Mouse (Mus musculus) gastrocnemius, postnatal 4 days (tissue): ENCODE results near the gene Psap. TPM values are rescaled to one million over a fixed set of nuclear protein-coding genes. Genes with fewer than 3 reads are reported as not detected.

ENCODE experiments used
- DNase-seq, 2 experiments: peaks; one replicate each; pipeline ENCODE4 v3.0.0; 2021 to 2022; ENCODE audit warnings: low spot score in 2 of 2, mixed read lengths in 2 of 2
- total RNA-seq, 2 experiments: library from RNA; stranded (reverse); gene quantifications; 2 replicates each; pipeline ENCODE4 v1.2.3; 2021

Gene Psap
- total RNA-seq, 2 experiments from 2014 or later: 457 to 468 TPM

DNA sequence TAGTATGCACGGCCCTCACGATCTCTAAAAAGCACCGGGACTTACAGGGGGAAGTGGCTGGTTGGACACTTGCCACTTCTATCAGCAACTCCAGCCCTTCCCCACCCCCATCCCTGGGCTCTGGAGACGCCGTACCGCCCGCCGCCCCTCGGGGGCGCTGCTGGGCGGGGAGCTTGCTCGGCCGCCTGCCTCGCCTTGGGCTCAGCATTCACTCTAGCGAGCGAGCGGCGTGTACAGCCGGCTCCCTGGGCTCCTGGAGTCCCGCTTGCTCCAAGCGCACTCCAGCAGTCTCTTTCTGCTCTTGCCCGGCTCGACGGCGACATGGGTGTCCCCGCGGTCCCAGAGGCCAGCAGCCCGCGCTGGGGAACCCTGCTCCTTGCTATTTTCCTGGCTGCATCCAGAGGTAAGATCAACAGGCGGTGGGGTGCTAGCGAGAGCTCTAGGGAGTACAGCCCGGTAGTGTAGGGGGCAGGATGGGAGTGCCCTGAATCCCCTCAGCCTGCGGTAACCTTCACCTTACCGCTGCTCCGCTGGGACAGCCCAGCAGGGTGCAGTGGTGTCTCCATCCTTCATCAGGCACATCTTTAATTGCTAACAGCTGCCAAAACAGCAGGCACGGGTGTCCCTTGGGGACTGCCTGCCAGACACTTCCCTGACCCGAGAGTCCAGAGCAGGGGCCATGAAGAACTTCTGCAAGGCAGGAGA, 69.4 kb downstream of the Psap start, which contains the start of gene Vsir:
Gene Vsir (plus strand): TSS at position 151 of the 705 bp plus-strand sequence.
- DNase-seq: peak; percentile 78 to 84

DNA sequence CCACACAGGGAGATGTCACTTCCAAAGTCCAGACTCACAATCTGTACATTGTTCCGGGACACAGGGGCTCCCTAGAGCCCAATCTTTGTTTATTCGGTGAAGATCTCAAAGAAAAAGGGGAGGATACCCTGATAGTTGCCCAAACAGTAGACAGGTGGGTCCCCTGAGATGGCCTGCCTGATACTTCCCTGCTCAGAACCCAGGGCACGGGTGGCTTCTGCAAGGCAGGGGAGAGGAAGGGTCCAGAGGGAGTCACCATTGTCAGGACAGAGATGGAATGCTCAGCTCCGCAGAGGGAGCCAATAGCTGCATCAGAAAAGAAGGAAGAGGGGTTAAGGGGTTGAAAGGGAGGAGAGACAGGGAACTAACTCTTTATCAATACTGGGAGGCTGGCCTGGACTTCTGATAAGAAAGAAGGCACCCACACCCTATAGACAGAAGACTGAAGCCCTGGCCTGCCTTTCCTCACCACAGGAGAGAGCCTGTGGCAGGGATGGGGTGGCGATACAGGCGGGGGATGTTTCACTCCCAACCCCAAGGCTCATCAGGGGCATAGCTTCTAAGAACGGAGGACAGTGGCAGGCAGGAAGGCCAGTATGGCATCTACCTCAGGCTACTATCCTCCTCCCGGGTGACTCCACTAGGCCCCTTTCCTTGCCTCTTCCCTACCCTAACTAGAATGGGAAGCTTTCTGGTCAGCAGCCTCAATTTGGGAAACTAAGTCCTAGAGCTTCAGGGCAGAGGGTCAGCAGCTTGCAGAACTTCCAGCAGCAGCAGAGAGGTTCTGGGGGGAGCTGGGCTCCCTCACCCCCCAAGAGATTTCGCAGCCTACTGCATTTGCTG, 70.6 kb downstream of the Psap start:
- no peak for DNase-seq

DNA sequence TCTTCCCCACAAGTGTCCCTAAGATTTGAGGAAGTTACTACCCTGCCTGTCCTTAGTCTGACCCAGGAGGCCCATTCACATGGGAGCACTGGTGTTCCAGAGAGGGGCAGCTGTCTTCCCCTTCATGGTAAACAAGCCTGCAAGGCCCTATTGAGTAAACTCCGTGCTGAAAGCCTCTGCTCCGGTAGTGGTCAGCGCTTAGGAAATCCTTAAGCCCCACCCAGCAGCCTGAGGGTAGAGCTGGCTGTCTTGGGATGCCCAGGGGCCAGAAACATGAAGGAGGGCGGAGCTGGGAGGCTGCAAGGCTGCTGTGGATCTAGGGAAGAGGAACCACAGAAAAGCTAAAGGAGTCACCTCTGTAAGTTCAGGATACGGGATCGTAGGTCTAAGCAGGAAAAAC, 71.6 kb downstream of the Psap start:
- DNase-seq: no peak

DNA sequence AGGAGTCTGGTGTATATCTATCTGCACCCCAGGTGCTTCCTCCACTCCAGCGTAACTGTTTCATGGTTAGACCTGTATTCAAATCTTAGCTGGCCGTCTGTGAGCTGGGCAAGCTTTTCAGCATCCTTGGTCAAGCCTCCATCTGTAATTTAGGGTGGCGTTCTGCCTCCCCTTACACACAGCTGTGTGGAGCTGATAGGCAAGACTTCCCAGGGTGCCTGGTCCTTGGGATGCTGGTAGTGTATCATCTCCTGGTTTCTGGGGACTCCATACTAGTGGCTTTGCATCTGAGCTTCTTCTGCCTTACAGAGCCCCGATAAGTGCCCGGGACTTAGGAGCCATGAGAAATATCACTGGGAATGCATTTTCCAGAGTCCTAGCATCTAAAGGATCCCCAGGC, 72.2 kb downstream of the Psap start:
- no peak for DNase-seq

DNA sequence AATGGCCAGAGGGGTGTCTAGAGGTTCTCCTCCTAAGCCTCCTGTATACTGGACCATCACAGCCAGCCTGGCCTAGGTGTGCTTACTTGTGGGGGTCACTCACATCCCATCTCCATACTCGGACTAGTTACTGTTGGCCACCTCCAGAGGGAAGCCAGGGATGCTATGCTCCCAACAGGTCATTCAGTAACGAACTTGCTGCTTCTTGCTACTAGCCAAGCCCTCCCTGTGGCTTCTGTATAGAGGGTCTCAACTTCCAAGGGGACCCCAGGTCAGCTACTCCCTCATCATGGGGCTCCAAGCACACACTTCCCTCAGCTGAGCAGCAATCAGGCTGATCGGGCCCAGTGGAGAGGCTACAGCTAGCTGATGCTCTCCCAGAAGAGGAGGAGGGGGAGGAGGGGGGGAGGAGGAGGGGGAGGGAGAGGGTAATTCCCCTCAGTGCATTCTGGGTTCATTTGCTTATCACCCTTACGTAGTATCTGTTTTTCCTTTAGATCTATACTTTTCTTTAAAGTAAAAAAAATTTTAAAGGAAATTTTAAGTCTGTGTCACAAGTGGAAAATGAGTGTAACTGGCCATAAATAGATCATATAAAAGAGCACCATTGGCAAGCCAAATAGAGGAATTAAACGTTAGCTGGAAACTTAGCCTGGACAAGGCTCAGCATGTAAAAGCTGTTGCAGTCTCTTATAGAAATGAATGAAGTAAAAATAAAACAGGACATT, 72.8 kb downstream of the Psap start:
- no peak for DNase-seq

DNA sequence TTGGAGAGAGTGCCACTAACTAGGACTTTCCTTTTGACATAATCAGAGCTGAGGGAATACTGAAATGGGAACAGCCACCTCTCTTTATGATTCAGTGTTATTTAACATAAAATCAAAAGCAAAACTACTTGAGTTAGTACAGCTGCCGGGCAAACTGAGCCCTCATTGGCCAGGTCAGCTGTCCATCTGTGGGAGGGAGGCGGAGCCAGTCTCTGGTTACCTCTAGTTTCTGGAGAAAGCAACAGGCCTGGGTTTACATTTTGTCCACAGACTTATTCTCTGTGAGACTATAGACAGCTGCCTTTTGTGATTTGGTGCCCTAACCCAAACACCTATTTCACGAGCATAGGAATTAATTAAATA, 73.4 kb downstream of the Psap start:
- DNase-seq: peak; percentile 91 to 92

DNA sequence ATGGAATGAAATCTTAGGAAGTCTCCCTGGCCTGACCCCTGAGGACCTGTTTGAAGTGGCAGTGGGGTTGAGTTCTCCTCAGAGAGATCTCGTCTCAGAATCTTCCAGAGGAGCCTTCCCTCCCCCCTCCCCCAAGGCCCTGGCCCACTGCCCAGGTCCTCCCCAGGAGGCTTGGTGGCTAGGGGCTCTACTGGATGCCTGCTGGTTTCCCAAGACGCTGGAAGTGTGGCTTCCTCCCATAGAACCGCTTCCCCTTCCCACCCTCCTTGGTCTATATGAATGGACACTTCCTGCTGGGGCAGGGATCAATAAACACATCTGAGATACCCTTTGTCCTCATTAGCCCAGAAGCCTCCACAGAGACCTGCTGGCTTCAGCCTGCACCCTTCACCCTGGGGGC, 73.8 kb downstream of the Psap start:
- DNase-seq: no peak

DNA sequence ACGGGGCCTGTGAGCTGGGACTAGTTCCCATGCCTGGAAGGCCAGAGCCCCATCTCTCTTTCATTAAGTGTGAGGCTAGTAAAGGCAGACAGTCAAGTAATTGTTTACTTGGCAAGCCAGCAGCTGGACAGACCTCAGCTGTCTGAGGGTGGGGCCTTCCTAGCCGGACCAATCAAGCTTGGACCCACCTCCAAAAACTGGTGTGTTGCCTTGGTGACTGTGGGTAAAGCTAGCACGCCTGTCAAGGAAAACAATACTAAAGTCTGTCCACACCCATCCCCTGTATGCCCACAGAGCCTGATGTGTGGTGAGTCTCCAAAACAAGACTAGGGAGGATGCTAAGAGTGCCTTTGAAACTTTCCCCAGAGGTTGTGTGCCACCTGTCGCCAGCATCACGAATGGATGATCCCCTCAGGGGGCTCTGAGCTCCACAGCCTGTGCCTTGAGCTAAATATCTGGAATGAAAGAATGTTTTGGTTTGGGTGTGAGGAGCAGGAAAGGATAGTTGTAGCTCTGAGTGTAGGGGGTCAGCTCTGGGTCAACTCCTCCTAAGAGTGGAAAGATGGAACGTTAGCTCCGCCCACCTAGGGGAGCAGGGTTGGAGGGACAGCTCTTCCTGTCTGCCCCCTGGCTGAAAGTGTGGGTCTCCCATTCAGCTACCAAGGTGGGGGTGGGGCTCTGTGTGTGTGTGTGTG, 74.5 kb downstream of the Psap start:
- peak in 1 of 2 experiments; percentile 69 for DNase-seq

Other genes starting within 250 kb of the Psap start
- 1 to 10 TPM; 6.0 to 6.7 TPM for gene Spock2, start 171.4 kb upstream of the Psap start, total RNA-seq
- gene Chst3, start 58.4 kb upstream of the Psap start, total RNA-seq: 1 to 10 TPM; 3.8 to 4.3 TPM
- gene Vsir, start 69.2 kb downstream of the Psap start, total RNA-seq: 10 to 100 TPM; 16.9 to 17.9 TPM
- gene Gm17455, start 122.1 kb downstream of the Psap start, total RNA-seq: 1 to 10 TPM in 1 of 2 experiments, under 1 TPM in 1; 0.64 to 1.1 TPM